Mouse (Mus musculus): ENCODE measurements around the gene Krcc1.

DNA sequence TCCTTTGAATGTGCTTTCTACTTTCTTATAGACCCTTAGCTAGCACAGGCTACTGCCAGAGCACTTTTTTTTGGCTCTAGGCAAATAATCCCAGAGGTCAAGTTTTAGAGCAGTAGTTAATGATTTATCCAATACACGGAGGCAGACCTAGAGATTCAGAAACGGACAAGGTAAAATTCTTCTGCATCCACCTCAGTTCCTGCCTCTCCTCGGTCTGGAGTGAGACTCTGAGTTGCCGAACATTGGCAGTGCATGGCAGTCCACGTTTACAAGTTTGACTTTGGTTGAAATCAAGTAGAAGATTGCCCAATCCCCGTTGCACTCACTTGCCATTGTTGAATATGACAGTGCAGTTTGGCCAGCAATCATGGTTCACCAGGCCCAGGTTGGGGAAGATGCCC lies 34.4 kb upstream of the Krcc1 start:
- TF ChIP-seq POLR2A (IDR thresholded peaks at IDR 0.05; ENCODE audit: borderline replicate concordance, control insufficient read depth, low read depth, low read length) (no peak), CTCF (IDR thresholded peaks at IDR 0.05; ENCODE audit: control insufficient read depth, insufficient read depth, low read length) (no peak)
